Mouse (Mus musculus) neural tube, embryonic 13.5 days (tissue): ENCODE results near the gene Nup107. TPM values are rescaled to one million over a fixed set of nuclear protein-coding genes. Genes with fewer than 3 reads are reported as not detected.
"Not testable (repeated sequence)": the region's sequence is repeated elsewhere in the genome, so short reads cannot be mapped to it uniquely, and the experiment has no call there.

Source experiments
- ATAC-seq: fragments of 200-750 bp; cut with Nextera tagmentation; 2 replicates; pipeline ENCODE4 v1.8.0; 2017; ENCODE audit warnings: low read depth, mild to moderate bottlenecking, moderate TSS enrichment, moderate library complexity
- H3K27ac ChIP-seq: fragments of 300-500 bp; sonication (generic); replicated peaks from 2 replicates; pipeline ENCODE4 v1.5.1; 2015; ENCODE audit warnings: moderate library complexity, mild to moderate bottlenecking, inconsistent platforms
- H3K27me3 ChIP-seq: fragments of 300-500 bp; sonication (generic); 2 replicates; pipeline ENCODE4 v1.6.1; 2015; ENCODE audit warnings: mild to moderate bottlenecking, inconsistent platforms
- H3K36me3 ChIP-seq: fragments of 300-500 bp; sonication (generic); 2 replicates; pipeline ENCODE4 v1.6.1; 2015; ENCODE audit warnings: mild to moderate bottlenecking, inconsistent platforms
- H3K4me1 ChIP-seq: fragments of 300-500 bp; sonication (generic); replicated peaks from 2 replicates; pipeline ENCODE4 v1.6.1; 2015; ENCODE audit warnings: inconsistent platforms
- H3K4me2 ChIP-seq: fragments of 300-500 bp; sonication (generic); 2 replicates; pipeline ENCODE4 v1.6.1; 2015; ENCODE audit warnings: inconsistent platforms, mild to moderate bottlenecking, moderate library complexity
- H3K4me3 ChIP-seq: fragments of 300-500 bp; sonication (generic); 2 replicates; pipeline ENCODE4 v1.5.1; 2015; ENCODE audit warnings: mild to moderate bottlenecking, inconsistent platforms
- H3K9ac ChIP-seq: fragments of 300-500 bp; sonication (generic); 2 replicates; pipeline ENCODE4 v1.6.1; 2015; ENCODE audit warnings: moderate library complexity, mild to moderate bottlenecking, inconsistent platforms
- H3K9me3 ChIP-seq: fragments of 300-500 bp; sonication (generic); 2 replicates; pipeline ENCODE4 v1.6.1; 2016; ENCODE audit warnings: inconsistent platforms
- WGBS: fragments of 180-500 bp; shearing (Covaris S2); methylation state at CpG from one replicate; pipeline ENCODE4 v1.1.7; 2015; 5-methylcytosine and 5-hydroxymethylcytosine counted together
- polyA plus RNA-seq: library from polyadenylated mRNA; unstranded; fragments of >200 nt; fragmentation: Nextera tagmentation; extraction: Ambion mirVana; gene quantifications from 2 replicates; pipeline ENCODE4 v1.2.1, GENCODE M21; 2015

The Nup107 gene
- polyA plus RNA-seq, 1 experiment from 2014 or later, result 36.3 TPM

- not testable (repeated sequence) for H3K9me3 ChIP-seq, H3K4me2 ChIP-seq, H3K4me3 ChIP-seq, H3K27ac ChIP-seq, H3K4me1 ChIP-seq, H3K9ac ChIP-seq, ATAC-seq, H3K27me3 ChIP-seq
- H3K36me3 ChIP-seq, result peaks cover 87% of the 10 kb centered on the region
- 95% methylated on average over 3 of the region's 3 CpGs for WGBS
Measured at GRCm38 (mm10) chr10:117758344-117758743, 34.2 kb downstream of the Nup107 start.

DNA sequence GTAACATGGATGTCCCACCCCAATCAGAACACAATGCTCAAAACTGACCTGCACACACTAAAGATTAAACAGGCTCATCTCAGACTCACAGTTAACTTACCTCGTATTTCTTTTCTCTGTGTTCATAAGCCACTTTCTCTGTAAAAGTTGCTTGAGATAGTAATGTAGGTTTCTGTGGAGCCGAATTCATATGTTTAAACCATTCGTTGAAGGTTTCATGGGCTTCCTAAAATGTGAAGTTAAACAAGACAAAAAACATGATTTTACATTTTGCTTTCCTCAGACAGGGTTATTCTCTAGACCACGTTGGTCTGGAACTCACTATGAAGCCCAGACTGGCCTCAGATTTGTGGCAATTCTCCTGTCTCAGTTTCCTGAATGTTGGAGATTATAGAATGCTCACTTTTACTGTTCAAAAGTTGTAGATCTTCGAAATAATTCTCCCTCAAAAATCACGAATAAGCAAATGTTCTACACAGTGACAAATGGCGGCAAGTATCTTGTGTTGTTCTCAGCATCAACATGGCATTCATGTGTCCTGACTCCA lies 34.6 kb downstream of the Nup107 start:
- Histone ChIP-seq H3K4me2 (no peak overlapping the region), H3K36me3 (peaks cover 83% of the 10 kb centered on the region), H3K4me1 (no peaks in the 10 kb centered on the region), H3K4me3 (no peak overlapping the region), H3K27me3 (no peaks in the 10 kb centered on the region), H3K9me3 (no peaks in the 10 kb centered on the region), H3K27ac (no peak overlapping the region), H3K9ac (no peak overlapping the region)
- WGBS, result 96% methylated on average over 7 of the region's 7 CpGs
- ATAC-seq, result no peak

- Histone ChIP-seq H3K4me2 (no peak overlapping the region), H3K4me3 (no peak overlapping the region), H3K36me3 (peaks cover 82% of the 10 kb centered on the region), H3K27me3 (no peaks in the 10 kb centered on the region), H3K9ac (no peak overlapping the region), H3K4me1 (no peaks in the 10 kb centered on the region), H3K27ac (no peak overlapping the region), H3K9me3 (no peaks in the 10 kb centered on the region)
- ATAC-seq, result no peak
- 95% methylated on average over 1 of the region's 1 CpGs for WGBS
Measured at GRCm38 (mm10) chr10:117757259-117757658, 35.2 kb downstream of the Nup107 start.

DNA sequence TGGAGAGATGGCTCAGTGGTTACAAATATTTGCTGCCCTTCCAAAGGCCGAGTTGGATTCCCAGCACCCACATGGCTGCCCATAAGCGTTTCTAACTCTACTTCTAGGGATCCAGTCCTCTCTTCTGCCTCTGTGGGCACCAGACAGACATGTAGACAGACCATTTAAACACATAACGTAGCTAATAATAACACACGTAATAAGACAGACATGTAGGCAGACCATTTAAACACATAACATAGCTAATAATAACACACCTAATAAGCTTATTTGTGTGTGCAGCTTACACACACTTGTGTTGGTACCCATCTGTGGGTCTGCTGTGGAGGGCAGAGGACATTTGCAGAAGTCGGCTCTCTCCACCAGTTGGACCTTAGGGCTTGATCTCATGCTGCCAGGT lies 35.7 kb downstream of the Nup107 start:
- Histone ChIP-seq H3K9me3 (no peaks in the 10 kb centered on the region), H3K27ac (no peak overlapping the region), H3K4me2 (no peak overlapping the region), H3K9ac (no peak overlapping the region), H3K4me1 (no peaks in the 10 kb centered on the region), H3K4me3 (no peak overlapping the region), H3K27me3 (no peaks in the 10 kb centered on the region), H3K36me3 (peaks cover 82% of the 10 kb centered on the region)
- WGBS, result 94% methylated on average over 5 of the region's 5 CpGs
- ATAC-seq, result no peak

DNA sequence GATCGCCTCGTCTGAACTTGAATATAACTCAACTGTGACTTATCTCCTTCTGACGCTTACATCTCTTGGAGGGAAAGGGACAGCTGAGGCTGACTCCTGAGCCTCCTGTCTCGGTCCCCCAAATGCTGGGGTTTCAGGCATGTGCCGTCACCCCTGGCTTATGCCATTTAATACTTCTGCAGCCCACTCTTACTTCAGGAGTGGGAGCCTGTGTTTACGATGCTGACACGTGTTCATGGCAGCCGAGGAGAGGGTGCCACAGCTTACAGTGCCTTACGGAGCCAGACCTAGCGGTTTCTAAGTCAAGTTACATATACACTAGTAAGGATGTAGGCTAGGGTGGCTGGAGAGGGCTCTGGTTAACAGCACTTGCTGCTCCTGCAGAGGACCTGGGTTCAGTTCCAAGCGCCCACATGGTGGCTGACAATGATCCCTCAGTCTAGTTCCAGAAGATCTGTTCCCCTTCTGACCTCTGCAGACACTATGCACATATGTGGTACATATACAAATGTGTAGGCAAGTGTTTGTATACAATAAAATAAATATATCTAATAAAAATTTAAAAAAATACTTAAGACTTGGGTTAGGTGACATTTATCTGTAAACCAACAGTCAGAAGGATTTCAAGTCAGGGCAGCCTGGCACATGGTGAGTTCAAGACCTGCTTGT lies 36.6 kb downstream of the Nup107 start:
- no peak overlapping the region for H3K4me3 ChIP-seq
- no peaks in the 10 kb centered on the region for H3K27me3 ChIP-seq
- H3K9me3 ChIP-seq, result no peaks in the 10 kb centered on the region
- H3K36me3 ChIP-seq, result peaks cover 82% of the 10 kb centered on the region
- H3K27ac ChIP-seq, result no peak overlapping the region
- WGBS, result 95% methylated on average over 11 of the region's 11 CpGs
- no peak overlapping the region for H3K4me2 ChIP-seq
- H3K4me1 ChIP-seq, result no peaks in the 10 kb centered on the region
- ATAC-seq, result no peak
- no peak overlapping the region for H3K9ac ChIP-seq

GRCm38 (mm10) chr10:117755086-117755798 lies 37.3 kb downstream of the Nup107 start:
- H3K36me3 ChIP-seq, result peaks cover 80% of the 10 kb centered on the region
- ATAC-seq, result no peak
- no peaks in the 10 kb centered on the region for H3K4me1 ChIP-seq
- no peak overlapping the region for H3K4me3 ChIP-seq
- H3K27me3 ChIP-seq, result no peaks in the 10 kb centered on the region
- H3K9me3 ChIP-seq, result no peaks in the 10 kb centered on the region
- H3K9ac ChIP-seq, result no peak overlapping the region
- H3K27ac ChIP-seq, result no peak overlapping the region
- WGBS, result 91% methylated on average over 13 of the region's 13 CpGs
- no peak overlapping the region for H3K4me2 ChIP-seq

DNA sequence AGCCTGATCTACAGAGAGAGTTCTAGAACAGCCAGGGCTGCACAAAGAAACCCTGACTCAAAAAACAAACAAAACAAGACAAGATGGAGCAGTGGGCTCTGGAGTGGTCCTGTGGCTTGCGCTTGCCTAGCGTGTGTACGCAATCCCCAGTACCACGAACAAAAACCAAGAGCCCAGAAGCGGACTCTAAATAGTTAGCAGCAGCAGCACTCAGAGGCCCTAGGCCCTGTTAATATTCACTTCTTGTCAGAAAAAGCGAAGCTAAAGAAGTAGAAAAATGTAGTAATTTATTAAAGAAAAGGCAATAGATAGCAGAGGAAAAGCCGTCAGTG lies 37.9 kb downstream of the Nup107 start:
- Histone ChIP-seq H3K36me3 (peaks cover 80% of the 10 kb centered on the region), H3K27me3 (no peaks in the 10 kb centered on the region), H3K27ac (no peak overlapping the region), H3K9ac (no peak overlapping the region), H3K4me3 (no peak overlapping the region), H3K4me2 (no peak overlapping the region), H3K4me1 (no peaks in the 10 kb centered on the region), H3K9me3 (no peaks in the 10 kb centered on the region)
- ATAC-seq, result no peak
- WGBS, result 91% methylated on average over 7 of the region's 7 CpGs

GRCm38 (mm10) chr10:117753711-117754608 lies 38.5 kb downstream of the Nup107 start:
- 94% methylated on average over 8 of the region's 8 CpGs for WGBS
- no peak overlapping the region for H3K27ac ChIP-seq
- H3K4me2 ChIP-seq, result no peak overlapping the region
- no peaks in the 10 kb centered on the region for H3K27me3 ChIP-seq
- H3K4me3 ChIP-seq, result no peak overlapping the region
- H3K4me1 ChIP-seq, result no peaks in the 10 kb centered on the region
- H3K9me3 ChIP-seq, result no peaks in the 10 kb centered on the region
- H3K9ac ChIP-seq, result no peak overlapping the region
- no peak for ATAC-seq
- H3K36me3 ChIP-seq, result peaks cover 78% of the 10 kb centered on the region

GRCm38 (mm10) chr10:117752851-117753647 lies 39.5 kb downstream of the Nup107 start:
- Histone ChIP-seq H3K9me3 (no peaks in the 10 kb centered on the region), H3K4me3 (no peak overlapping the region), H3K9ac (no peak overlapping the region), H3K4me2 (no peak overlapping the region), H3K36me3 (peaks cover 77% of the 10 kb centered on the region), H3K27ac (no peak overlapping the region), H3K4me1 (no peaks in the 10 kb centered on the region), H3K27me3 (no peaks in the 10 kb centered on the region)
- WGBS, result 97% methylated on average over 5 of the region's 5 CpGs
- ATAC-seq, result no peak

DNA sequence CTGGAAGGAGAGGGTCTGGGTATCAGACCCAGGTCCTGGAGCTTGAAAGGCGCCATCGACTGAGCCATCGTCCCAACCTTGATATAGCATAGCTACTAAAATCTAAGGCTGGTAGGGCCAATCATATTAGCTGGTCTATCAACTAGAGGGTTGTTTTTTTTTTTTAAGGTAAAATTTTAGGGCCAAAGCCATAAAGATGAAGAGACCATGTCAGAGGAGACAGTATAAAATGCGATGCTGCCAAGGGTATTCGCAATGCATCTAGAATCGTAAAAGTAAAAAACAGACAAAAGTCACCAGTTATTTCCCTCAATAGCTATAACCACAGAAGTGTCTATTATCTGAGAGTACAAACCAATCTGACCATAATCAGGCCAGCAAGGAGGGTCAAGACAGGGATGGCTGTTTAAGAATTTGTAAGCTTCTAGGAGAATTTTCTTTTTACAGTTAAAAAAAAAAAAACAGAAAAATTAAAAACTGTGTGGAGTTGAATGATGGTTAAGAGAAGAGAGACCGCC lies 40.1 kb downstream of the Nup107 start:
- no peak overlapping the region for H3K27ac ChIP-seq
- no peak overlapping the region for H3K4me3 ChIP-seq
- 96% methylated on average over 7 of the region's 7 CpGs for WGBS
- H3K27me3 ChIP-seq, result no peaks in the 10 kb centered on the region
- H3K4me1 ChIP-seq, result no peaks in the 10 kb centered on the region
- H3K9ac ChIP-seq, result no peak overlapping the region
- ATAC-seq, result no peak
- peaks cover 70% of the 10 kb centered on the region for H3K36me3 ChIP-seq
- no peak overlapping the region for H3K4me2 ChIP-seq
- no peaks in the 10 kb centered on the region for H3K9me3 ChIP-seq

DNA sequence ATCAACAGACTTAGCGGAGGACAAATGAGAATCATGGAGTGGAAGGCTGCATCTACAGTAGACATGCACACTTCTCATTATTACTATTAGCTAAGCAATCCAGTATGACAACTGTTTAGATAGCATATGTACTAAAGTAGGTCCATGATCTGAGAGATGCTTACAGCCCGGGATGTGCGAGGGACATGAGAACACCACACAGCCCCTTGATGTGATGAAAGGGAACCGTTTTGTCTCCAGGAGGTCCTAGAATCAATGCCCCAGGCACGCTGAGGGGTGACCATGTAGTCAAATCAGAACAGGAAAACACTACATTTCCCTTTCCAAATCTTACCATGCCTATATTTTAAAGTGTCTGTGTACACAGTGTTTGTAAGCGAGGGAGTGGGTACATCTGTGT lies 40.8 kb downstream of the Nup107 start:
- 96% methylated on average over 6 of the region's 6 CpGs for WGBS
- H3K27ac ChIP-seq, result no peak overlapping the region
- no peak for ATAC-seq
- H3K4me3 ChIP-seq, result no peak overlapping the region
- no peak overlapping the region for H3K9ac ChIP-seq
- no peaks in the 10 kb centered on the region for H3K4me1 ChIP-seq
- H3K4me2 ChIP-seq, result no peak overlapping the region
- peaks cover 64% of the 10 kb centered on the region for H3K36me3 ChIP-seq
- H3K27me3 ChIP-seq, result no peaks in the 10 kb centered on the region
- no peaks in the 10 kb centered on the region for H3K9me3 ChIP-seq
